Mouse (Mus musculus): ENCODE measurements around the gene Wfdc13.

DNA sequence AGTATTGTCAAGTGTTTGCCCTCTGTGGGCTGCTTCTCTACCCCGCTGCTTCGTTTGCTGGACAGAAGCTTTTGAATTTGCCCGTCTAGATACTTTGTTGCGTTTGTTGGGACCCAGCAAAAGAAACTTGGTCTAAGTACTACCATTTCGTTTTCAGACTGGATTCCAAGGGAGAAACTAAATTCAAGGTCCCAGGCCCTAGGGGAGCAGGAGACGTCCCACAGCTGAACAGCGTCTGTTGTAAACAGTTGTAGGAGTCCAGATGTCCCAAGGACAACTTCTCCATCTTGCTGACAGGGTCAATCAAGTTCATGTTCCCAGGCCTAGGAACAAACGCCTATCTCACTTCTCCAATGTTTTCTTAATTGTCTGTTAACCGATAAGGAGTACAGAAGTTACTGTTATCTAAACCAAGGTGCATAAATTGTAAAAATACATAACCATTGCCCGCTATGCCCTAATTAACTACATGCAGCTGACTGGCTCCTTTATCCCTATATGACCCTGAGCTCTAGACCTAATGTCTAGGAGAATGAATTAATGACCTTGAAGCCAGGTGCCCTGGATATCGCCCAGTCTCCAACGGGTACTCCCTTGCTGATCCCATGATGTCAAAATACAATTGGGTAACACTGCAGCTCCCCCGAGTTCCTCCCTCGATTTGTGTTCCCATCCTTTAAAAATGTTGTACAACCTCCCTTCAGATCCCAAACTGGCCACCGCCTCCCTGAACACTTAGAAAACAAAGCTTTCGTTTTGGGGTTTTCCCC lies 7.8 kb upstream of the Wfdc13 start:
- TF ChIP-seq POLR2A (IDR thresholded peaks at IDR 0.05; ENCODE audit: insufficient read length, low read depth) (no peak), CEBPB (IDR thresholded peaks at IDR 0.05; ENCODE audit: insufficient read depth, poor library complexity, severe bottlenecking) (no peak), MAX (IDR thresholded peaks at IDR 0.05; ENCODE audit: low read depth) (no peak), MYOG (IDR thresholded peaks at IDR 0.05; ENCODE audit: control insufficient read depth in 1 of 3, insufficient read depth in 1 of 3, insufficient read length in 2 of 3, low read depth in 2 of 3) (no peak), E2F4 (IDR thresholded peaks at IDR 0.05; ENCODE audit: insufficient read depth) (no peak), USF1 (IDR thresholded peaks at IDR 0.05; ENCODE audit: low read depth) (no peak), MYOD1 (IDR thresholded peaks at IDR 0.05; ENCODE audit: control insufficient read depth in 1 of 3, insufficient read length in 2 of 3, low read depth in 2 of 3) (no peak), TCF12 (IDR thresholded peaks at IDR 0.05; ENCODE audit: insufficient read depth, poor library complexity, severe bottlenecking) (no peak), POLR2AphosphoS2 (IDR thresholded peaks at IDR 0.05; ENCODE audit: insufficient read length, low read depth) (no peak), REST (IDR thresholded peaks at IDR 0.05; ENCODE audit: insufficient read depth, insufficient read length) (no peak), TCF3 (IDR thresholded peaks at IDR 0.05; ENCODE audit: insufficient read length, low read depth) (no peak), SRF (IDR thresholded peaks at IDR 0.05; ENCODE audit: control insufficient read depth, insufficient read length, low read depth) (no peak)
